Mouse (Mus musculus) MEL (cell line): ENCODE measurements at regions not wholly inside any gene's neighbourhood (a gene's known extent, or its start where the extent isn't known, plus 50 kb on each side); places are given as distances from the start of the nearest gene placed in this dataset.

Source experiments
- DNase-seq: peaks from one replicate; pipeline ENCODE4 v3.0.0; 2011; ENCODE audit warnings: low read depth, low spot score
- H3K27ac ChIP-seq: 2 replicates; pipeline ENCODE4 v1.5.1; 2012; ENCODE audit warnings: low read depth, mild to moderate bottlenecking, control low read depth, low read length, moderate library complexity; ENCODE audit not compliant: control insufficient read depth
- H3K27me3 ChIP-seq, 2 experiments: fragments of 150-350 bp in 1 of 2; sonication (generic) in 1 of 2; 2 replicates each; pipeline ENCODE4 v1.6.1; 2012; ENCODE audit warnings: low read length in 2 of 2, mild to moderate bottlenecking in 2 of 2, improper control_type of control experiment in 1 of 2, moderate library complexity in 1 of 2; ENCODE audit not compliant: insufficient read depth in 2 of 2, control insufficient read depth in 1 of 2
- H3K36me3 ChIP-seq, 2 experiments: 2 replicates each; pipeline ENCODE4 v1.6.1; 2012 to 2014; ENCODE audit warnings: low read length in 2 of 2, improper control_type of control experiment in 1 of 2, inconsistent platforms in 1 of 2, mild to moderate bottlenecking in 1 of 2; ENCODE audit not compliant: insufficient read depth in 2 of 2, control insufficient read depth in 1 of 2
- H3K4me1 ChIP-seq, 2 experiments: fragments of 150-350 bp in 1 of 2; sonication (generic) in 1 of 2; 2 replicates each; pipeline ENCODE4 v1.6.1; 2012; ENCODE audit warnings: low read length in 2 of 2, improper control_type of control experiment in 1 of 2, mild to moderate bottlenecking in 1 of 2; ENCODE audit not compliant: insufficient read depth in 2 of 2, control insufficient read depth in 1 of 2
- H3K4me3 ChIP-seq, 2 experiments: fragments of 150-350 bp in 1 of 2; sonication (generic) in 1 of 2; 2 replicates each; pipeline ENCODE4 v1.5.1; 2012; ENCODE audit warnings: low read depth in 2 of 2, low read length in 2 of 2, mild to moderate bottlenecking in 2 of 2, moderate library complexity in 2 of 2, control low read depth in 1 of 2, improper control_type of control experiment in 1 of 2; ENCODE audit not compliant: control insufficient read depth in 1 of 2, insufficient read depth in 1 of 2
- H3K79me2 ChIP-seq: 2 replicates; pipeline ENCODE4 v1.6.1; 2012; ENCODE audit warnings: mild to moderate bottlenecking, low read length, moderate library complexity; ENCODE audit not compliant: control insufficient read depth, poor library complexity, insufficient read depth
- H3K9ac ChIP-seq: 2 replicates; pipeline ENCODE4 v1.6.1; 2012; ENCODE audit warnings: low read depth, mild to moderate bottlenecking, control low read depth, low read length, moderate library complexity; ENCODE audit not compliant: control insufficient read depth, poor library complexity, severe bottlenecking
- H3K9me3 ChIP-seq: fragments of 150-350 bp; sonication (generic); replicated peaks from 2 replicates; pipeline ENCODE4 v1.6.1; 2012; ENCODE audit warnings: mild to moderate bottlenecking, low read length, improper control_type of control experiment, moderate library complexity; ENCODE audit not compliant: insufficient read depth
- CTCF ChIP-seq, 3 experiments: IDR thresholded peaks in 2 of 3; conservative IDR thresholded peaks in 1 of 3; 2 replicates each; pipeline ENCODE4 v1.5.1; 2011 to 2012; ENCODE audit warnings: low read length in 3 of 3, low read depth in 2 of 3, mild to moderate bottlenecking in 2 of 3, improper control_type of control experiment in 1 of 3, inconsistent platforms in 1 of 3, mixed read lengths in 1 of 3, moderate library complexity in 1 of 3; ENCODE audit not compliant: control insufficient read depth in 1 of 3, insufficient read depth in 1 of 3, poor library complexity in 1 of 3, severe bottlenecking in 1 of 3
- ELF1 ChIP-seq: IDR thresholded peaks from 2 replicates; pipeline ENCODE4 v1.6.1; 2014; ENCODE audit warnings: low read depth, mild to moderate bottlenecking, inconsistent platforms, low read length, improper control_type of control experiment, moderate library complexity
- ETS1 ChIP-seq: IDR thresholded peaks from 2 replicates; pipeline ENCODE4 v1.6.1; 2012; ENCODE audit warnings: low read depth, mild to moderate bottlenecking, inconsistent platforms, low read length, improper control_type of control experiment, moderate library complexity
- GATA1 ChIP-seq: IDR thresholded peaks from 2 replicates; pipeline ENCODE4 v1.6.1; 2011; ENCODE audit warnings: low read depth, low read length, improper control_type of control experiment
- HCFC1 ChIP-seq: IDR thresholded peaks from 2 replicates; pipeline ENCODE4 v1.6.1; 2012; ENCODE audit warnings: low read depth, mild to moderate bottlenecking, inconsistent platforms, low read length, improper control_type of control experiment, moderate library complexity
- JUND ChIP-seq: IDR thresholded peaks from 2 replicates; pipeline ENCODE4 v1.6.1; 2011; ENCODE audit warnings: low read depth, mild to moderate bottlenecking, improper control_type of control experiment, low read length
- MAFK ChIP-seq: IDR thresholded peaks from 2 replicates; pipeline ENCODE4 v1.6.1; 2011; ENCODE audit warnings: low read depth, mild to moderate bottlenecking, low read length, improper control_type of control experiment, borderline replicate concordance
- MAZ ChIP-seq: IDR thresholded peaks from 2 replicates; pipeline ENCODE4 v1.6.1; 2012; ENCODE audit warnings: low read depth, mild to moderate bottlenecking, inconsistent platforms, low read length, improper control_type of control experiment
- MXI1 ChIP-seq: IDR thresholded peaks from 2 replicates; pipeline ENCODE4 v1.6.1; 2011; ENCODE audit warnings: mild to moderate bottlenecking, low read depth, low read length, improper control_type of control experiment
- NELFE ChIP-seq: IDR thresholded peaks from 2 replicates; pipeline ENCODE4 v1.6.1; 2011; ENCODE audit warnings: low read depth, low read length, improper control_type of control experiment
- NRF1 ChIP-seq: IDR thresholded peaks from 2 replicates; pipeline ENCODE4 v1.6.1; 2014; ENCODE audit warnings: low read depth, mild to moderate bottlenecking, inconsistent platforms, low read length, improper control_type of control experiment, moderate library complexity; ENCODE audit not compliant: poor library complexity, insufficient read depth, severe bottlenecking
- RCOR1 ChIP-seq: IDR thresholded peaks from 2 replicates; pipeline ENCODE4 v1.6.1; 2012; ENCODE audit warnings: low read depth, mild to moderate bottlenecking, inconsistent platforms, low read length, improper control_type of control experiment
- SMC3 ChIP-seq: IDR thresholded peaks from 2 replicates; pipeline ENCODE4 v1.6.1; 2011; ENCODE audit warnings: low read depth, low read length, improper control_type of control experiment
- TCF12 ChIP-seq: IDR thresholded peaks from 2 replicates; pipeline ENCODE4 v1.6.1; 2014; ENCODE audit warnings: low read depth, mild to moderate bottlenecking, inconsistent platforms, low read length, improper control_type of control experiment, moderate library complexity
- UBTF ChIP-seq: IDR thresholded peaks from 2 replicates; pipeline ENCODE4 v1.6.1; 2012; ENCODE audit warnings: low read depth, mild to moderate bottlenecking, inconsistent platforms, low read length, improper control_type of control experiment, moderate library complexity, borderline replicate concordance; ENCODE audit not compliant: insufficient read depth
- USF1 ChIP-seq: IDR thresholded peaks from 2 replicates; pipeline ENCODE4 v1.6.1; 2014; ENCODE audit warnings: low read depth, mild to moderate bottlenecking, inconsistent platforms, low read length, improper control_type of control experiment, moderate library complexity
- USF2 ChIP-seq, 2 experiments: IDR thresholded peaks; 2 replicates each; pipeline ENCODE4 v1.6.1; 2011 to 2012; ENCODE audit warnings: improper control_type of control experiment in 2 of 2, low read length in 2 of 2, borderline replicate concordance in 1 of 2, inconsistent platforms in 1 of 2, low read depth in 1 of 2, mild to moderate bottlenecking in 1 of 2; ENCODE audit not compliant: insufficient read depth in 1 of 2
- ZC3H11A ChIP-seq: IDR thresholded peaks from 2 replicates; pipeline ENCODE4 v1.6.1; 2012; ENCODE audit warnings: low read depth, mild to moderate bottlenecking, inconsistent platforms, low read length, improper control_type of control experiment
- ZNF384 ChIP-seq: IDR thresholded peaks from 2 replicates; pipeline ENCODE4 v1.6.1; 2012; ENCODE audit warnings: low read depth, mild to moderate bottlenecking, inconsistent platforms, low read length, improper control_type of control experiment

GRCm38 (mm10) chr4:11868565-11868964, 112.5 kb downstream of the Gm10604 start:
- H3K79me2 ChIP-seq: no peaks in the 10 kb centered on the region
- no peaks in the 10 kb centered on the region for H3K36me3 ChIP-seq
- no peak for DNase-seq

More at GRCm38 (mm10) chr4:11868565-11868964, 112.5 kb downstream of the Gm10604 start:
- Histone ChIP-seq H3K4me1 (no peaks in the 10 kb centered on the region), H3K9ac (no peak overlapping the region), H3K9me3 (no peaks in the 10 kb centered on the region)
- TF ChIP-seq HCFC1 (no peak), ZC3H11A (no peak), ELF1 (no peak), SMC3 (no peak), ZNF384 (no peak), MAFK (no peak), CTCF (IDR thresholded peaks at IDR 0.05 in 2 of 3, conservative IDR thresholded peaks at IDR 0.05 in 1 of 3; ENCODE audit: control insufficient read depth in 1 of 3, insufficient read depth in 1 of 3, low read depth in 2 of 3, low read length in 3 of 3, poor library complexity in 1 of 3, severe bottlenecking in 1 of 3) (no peak), GATA1 (no peak), UBTF (no peak), MXI1 (no peak), TCF12 (no peak), USF2 (IDR thresholded peaks at IDR 0.05; ENCODE audit: borderline replicate concordance in 1 of 2, insufficient read depth in 1 of 2, low read depth in 1 of 2, low read length in 2 of 2) (no peak), USF1 (no peak), JUND (no peak), ETS1 (no peak), NELFE (no peak), NRF1 (no peak), MAZ (no peak), RCOR1 (no peak)
- TF ChIP-seq, all 39 proteins: peak for 0
- H3K27ac ChIP-seq: no peak overlapping the region
- no peak overlapping the region for H3K4me3 ChIP-seq
- H3K27me3 ChIP-seq: peaks cover 0 to 2% of the 10 kb centered on the region in 2 experiments; a peak in 1 of 4 replicates
